In genomic region chr13:112706351-112706750, GRCm38 (mm10) we compare ENCODE assay signal across 24 mouse cellular contexts. TPM values are rescaled to one million over a fixed set of nuclear protein-coding genes. Genes with fewer than 3 reads are reported as not detected.
A peak's percentile ranks its signal among the peaks of the same experiment; 100 is the strongest.
DNase-seq lines count a peak whose midpoint lies in the region; ATAC-seq and TF ChIP-seq lines count a peak whose summit lies in the region.
"Had no signal": no experiment of that assay in that cellular context is flagged by ENCODE, and none has a peak within 500 bp of the region (broad histone marks: within the 10 kb centered on the region; RNA-seq: fewer than 3 reads in every experiment).

No protein-coding gene starts in this region.

- no peak for ATAC-seq in midbrain, embryonic 11.5 days (ENCODE audit: low FRiP score)
- ATAC-seq in midbrain, postnatal 0 days (ENCODE audit: low FRiP score) = no peak
- peak; percentile 98 for ATAC-seq in Patski
- ATAC-seq in CD4-positive, CD25-positive, alpha-beta regulatory T cell, adult 4 months = no peak
- ATAC-seq: activated CD4-positive, CD25-positive, alpha-beta regulatory T cell, adult 4 months; forebrain, embryonic 13.5 days; forebrain, embryonic 15.5 days; forebrain, postnatal 0 days had no signal

- H3K9ac ChIP-seq in midbrain, embryonic 11.5 days (ENCODE audit: low read length) = no peak overlapping the region
- H3K9ac ChIP-seq in midbrain, postnatal 0 days (replicated peaks; ENCODE audit: low read length, poor library complexity, severe bottlenecking) = no peak overlapping the region
- H3K9ac ChIP-seq: embryonic facial prominence, embryonic 12.5 days; forebrain, embryonic 13.5 days; forebrain, embryonic 15.5 days; forebrain, postnatal 0 days had no signal

- no peaks in the 10 kb centered on the region for H3K9me3 ChIP-seq in midbrain, embryonic 11.5 days (ENCODE audit: control insufficient read depth, low read length)
- no peaks in the 10 kb centered on the region for H3K9me3 ChIP-seq in midbrain, postnatal 0 days (ENCODE audit: low read length)
- H3K9me3 ChIP-seq: embryonic facial prominence, embryonic 10.5 days; embryonic facial prominence, embryonic 12.5 days; forebrain, embryonic 13.5 days; forebrain, embryonic 15.5 days had no signal

- TF ChIP-seq CTCF in midbrain, postnatal 0 days (IDR thresholded peaks at IDR 0.05) = no peak
- no peak for TF ChIP-seq CTCF in Patski (IDR thresholded peaks at IDR 0.05)

- no peak overlapping the region for H3K4me3 ChIP-seq in midbrain, embryonic 11.5 days (ENCODE audit: low read depth, low read length)
- H3K4me3 ChIP-seq in midbrain, postnatal 0 days (ENCODE audit: low read depth, low read length) = no peak overlapping the region
- H3K4me3 ChIP-seq: embryonic facial prominence, embryonic 10.5 days; embryonic facial prominence, embryonic 12.5 days; erythroblast, embryonic 14.5 days; forebrain, embryonic 13.5 days; forebrain, embryonic 15.5 days had no signal

- DNase-seq in midbrain, embryonic 11.5 days (ENCODE audit: low spot score, missing footprints) = peak; percentile 78
- DNase-seq in midbrain, postnatal 0 days (ENCODE audit: low spot score) = no peak
- peak; percentile 91 for DNase-seq in Muller cell, postnatal 12 days (ENCODE audit: inconsistent ontology term)
- DNase-seq in Patski (ENCODE audit: low read depth, low spot score) = peak; percentile 75
- peak; percentile 80 for DNase-seq in fibroblast of lung, adult 2 months (ENCODE audit: low read depth)
- DNase-seq in retina, postnatal 1 day = no peak
- DNase-seq in left cerebral cortex, adult 9 months (ENCODE audit: low spot score in 2 of 2) = no peak
- DNase-seq: adrenal gland, adult 8-10 months; adrenal gland, postnatal 14 days; adrenal gland, postnatal 36 days; B cell, adult 2 months; cerebellum, adult 11-12 months; cerebellum, adult 2 months; cerebellum, adult 9-10 months; cerebellum, postnatal 10 days; cerebellum, postnatal 25 days; forebrain, postnatal 0 days had no signal

- POLR2A ChIA-PET in Patski (lab: Charles Lee) = interaction anchor here (0.6 to 1.3 kb wide), 2 partner anchors 10 to 16 kb away, joined by 3 read pairs; no protein-coding TSS in a partner anchor

- no peaks in the 10 kb centered on the region for H3K4me1 ChIP-seq in midbrain, embryonic 11.5 days (ENCODE audit: control insufficient read depth, insufficient read depth, low read length)
- no peaks in the 10 kb centered on the region for H3K4me1 ChIP-seq in midbrain, postnatal 0 days (ENCODE audit: insufficient read depth, low read length)
- H3K4me1 ChIP-seq: embryonic facial prominence, embryonic 10.5 days; embryonic facial prominence, embryonic 12.5 days; forebrain, embryonic 13.5 days; forebrain, embryonic 15.5 days had no signal

- H3K36me3 ChIP-seq in midbrain, embryonic 11.5 days (ENCODE audit: control insufficient read depth, insufficient read depth, low read length) = no peaks in the 10 kb centered on the region
- H3K36me3 ChIP-seq in midbrain, postnatal 0 days (ENCODE audit: insufficient read depth, low read length) = no peaks in the 10 kb centered on the region
- H3K36me3 ChIP-seq: embryonic facial prominence, embryonic 10.5 days; embryonic facial prominence, embryonic 12.5 days had no signal

- H3K27ac ChIP-seq in midbrain, embryonic 11.5 days (ENCODE audit: low read depth, low read length) = no peak overlapping the region
- no peak overlapping the region for H3K27ac ChIP-seq in midbrain, postnatal 0 days (ENCODE audit: low read depth, low read length)
- H3K27ac ChIP-seq: embryonic facial prominence, embryonic 10.5 days; embryonic facial prominence, embryonic 12.5 days; forebrain, embryonic 13.5 days; forebrain, embryonic 15.5 days had no signal

- no peak overlapping the region for H3K4me2 ChIP-seq in midbrain, embryonic 11.5 days
- H3K4me2 ChIP-seq in midbrain, postnatal 0 days (ENCODE audit: low read depth, low read length, poor library complexity, severe bottlenecking) = no peak overlapping the region
- H3K4me2 ChIP-seq: embryonic facial prominence, embryonic 12.5 days; forebrain, embryonic 13.5 days; forebrain, embryonic 15.5 days had no signal

- WGBS in midbrain, embryonic 11.5 days = 88% methylated on average over 4 of the region's 4 CpGs
- 86% methylated on average over 4 of the region's 4 CpGs for WGBS in midbrain, postnatal 0 days

- in situ Hi-C loops in Patski (cut with MboI; ENCODE audit: low pct_unique_long_range_greater_than_20kb) = no loop called here

- CTCF ChIA-PET in Patski (lab: Charles Lee) = no interaction called here

- no peaks in the 10 kb centered on the region for H3K27me3 ChIP-seq in midbrain, embryonic 11.5 days (ENCODE audit: control insufficient read depth, insufficient read depth, low read length)
- no peaks in the 10 kb centered on the region for H3K27me3 ChIP-seq in midbrain, postnatal 0 days (ENCODE audit: insufficient read depth, low read length)
- H3K27me3 ChIP-seq in Patski = no peaks in the 10 kb centered on the region
- H3K27me3 ChIP-seq: embryonic facial prominence, embryonic 12.5 days; forebrain, embryonic 13.5 days; forebrain, embryonic 15.5 days had no signal

RNA-seq across cellular contexts. Expression of gene Slc38a9, which starts 45.8 kb away (rescaled TPM):
- 19.8 and 20.2 TPM in 2 replicates for polyA plus RNA-seq in midbrain, embryonic 11.5 days (2014; fragmentation: Nextera tagmentation; extraction: Ambion mirVana)
- 12.1 and 14.4 TPM in 2 replicates for total RNA-seq in midbrain, postnatal 0 days (2014; rRNA removed)
- 8.6 and 10.8 TPM in 2 replicates for polyA plus RNA-seq in midbrain, postnatal 0 days (2015; fragmentation: Nextera tagmentation; extraction: Ambion mirVana)
- 5.4 TPM for polyA plus RNA-seq in Patski (2021)
- 10 to 100 TPM; 32.2 to 32.9 TPM for polyA plus RNA-seq in CD4-positive, CD25-positive, alpha-beta regulatory T cell, adult 4 months (2017; shearing (Covaris generic))

RNA-seq across cellular contexts. Expression of gene Ddx4, which starts 54.1 kb away (rescaled TPM):
- 0.79 and 1.1 TPM in 2 replicates for polyA plus RNA-seq in midbrain, embryonic 11.5 days (2014; fragmentation: Nextera tagmentation; extraction: Ambion mirVana)
- total RNA-seq in midbrain, postnatal 0 days (2014; rRNA removed) = 0.11 and 0.33 TPM in 2 replicates
- 0.23 and 0.59 TPM in 2 replicates for polyA plus RNA-seq in midbrain, postnatal 0 days (2015; fragmentation: Nextera tagmentation; extraction: Ambion mirVana)
- polyA plus RNA-seq in Patski (2021) = not detected
- polyA plus RNA-seq in CD4-positive, CD25-positive, alpha-beta regulatory T cell, adult 4 months (2017; shearing (Covaris generic)) = not detected
- polyA plus RNA-seq: activated CD4-positive, CD25-positive, alpha-beta regulatory T cell, adult 4 months; erythroblast, embryonic 14.5 days had no signal

Comparison
In these comparisons a context has a peak if more than half of its experiments do, and no peak if none do; other contexts are left out.
1. DNase-seq: peak in midbrain, embryonic 11.5 days (single experiment), Muller cell, postnatal 12 days (single experiment), Patski (single experiment) and fibroblast of lung, adult 2 months (single experiment); none in midbrain, postnatal 0 days (single experiment), retina, postnatal 1 day (single experiment) and left cerebral cortex, adult 9 months (0 of 2).